Mouse (Mus musculus) cortical plate, adult 2 months (tissue): ENCODE results near the gene Ube2e2.

Source experiments
- CTCF ChIP-seq: fragments of 200-500 bp; IDR thresholded peaks from 2 replicates; pipeline ENCODE4 v1.5.1; 2011; ENCODE audit warnings: mild to moderate bottlenecking, control low read depth, low read length; ENCODE audit not compliant: insufficient read depth; ENCODE audit errors: extremely low read depth
- POLR2A ChIP-seq: fragments of 200-500 bp; IDR thresholded peaks from 2 replicates; pipeline ENCODE4 v1.6.1; 2011; ENCODE audit warnings: mild to moderate bottlenecking, low read length, control low read depth; ENCODE audit not compliant: insufficient read depth; ENCODE audit errors: extremely low read depth

- TF ChIP-seq CTCF, result no peak
- TF ChIP-seq POLR2A, result no peak
Measured at GRCm38 (mm10) chr14:18678121-18678836, 215.8 kb downstream of the Ube2e2 start.
